Mouse (Mus musculus): ENCODE measurements around the gene Ptgr1. TPM values are rescaled to one million over a fixed set of nuclear protein-coding genes. Genes with fewer than 3 reads are reported as not detected.

The Ptgr1 gene
- polyA plus RNA-seq, 1 experiment from 2014 or later, result 14.1 TPM

- ATAC-seq, result no peak
- Histone ChIP-seq H3K4me1 (peaks cover 9% of the 10 kb centered on the region), H3K27me3 (replicated peaks) (peaks cover 43% of the 10 kb centered on the region), H3K4me2 (peak within 1 kb of the TSS; percentile 88), H3K4me3 (peak within 1 kb of the TSS; percentile 65), H3K27ac (no peak within 1 kb of the TSS), H3K9ac (peak within 1 kb of the TSS; percentile 52; the same call in 1 of the 2 replicates), H3K36me3 (no peaks in the 10 kb centered on the region), H3K9me3 (replicated peaks) (no peaks in the 10 kb centered on the region)
- WGBS (ENCODE audit: insufficient replicate concordance), result 1% methylated on average over 50 of the region's 50 CpGs
Observed at GRCm38 (mm10) chr4:58943420-58944205, 43.3 kb downstream of the Ptgr1 start, which contains the start of gene Zkscan16. Gene Zkscan16 (plus strand): TSS chr4:58943628.

- peaks cover 43% of the 10 kb centered on the region for H3K27me3 ChIP-seq (replicated peaks)
- H3K36me3 ChIP-seq, result no peaks in the 10 kb centered on the region
- H3K4me1 ChIP-seq, result peaks cover 9% of the 10 kb centered on the region
- peak overlapping the region; percentile 88 for H3K4me2 ChIP-seq
- H3K9me3 ChIP-seq (replicated peaks), result no peaks in the 10 kb centered on the region
- WGBS (ENCODE audit: insufficient replicate concordance), result 65% methylated on average over 4 of the region's 4 CpGs
- no peak for ATAC-seq
- H3K4me3 ChIP-seq, result peak overlapping the region; percentile 65
- H3K27ac ChIP-seq, result no peak overlapping the region
- peak overlapping the region; percentile 52; the same call in 1 of the 2 replicates for H3K9ac ChIP-seq
Observed at GRCm38 (mm10) chr4:58942942-58943341, 44.0 kb downstream of the Ptgr1 start.

GRCm38 (mm10) chr4:58941638-58942037 is 45.3 kb downstream of the Ptgr1 start:
- no peaks in the 10 kb centered on the region for H3K36me3 ChIP-seq
- H3K27ac ChIP-seq, result no peak overlapping the region
- H3K4me3 ChIP-seq, result no peak overlapping the region
- no peak overlapping the region for H3K4me2 ChIP-seq
- peaks cover 9% of the 10 kb centered on the region for H3K4me1 ChIP-seq
- ATAC-seq, result no peak
- no peaks in the 10 kb centered on the region for H3K9me3 ChIP-seq (replicated peaks)
- no peak overlapping the region for H3K9ac ChIP-seq
- H3K27me3 ChIP-seq (replicated peaks), result peaks cover 43% of the 10 kb centered on the region

- WGBS (ENCODE audit: insufficient replicate concordance), result 68% methylated on average over 3 of the region's 3 CpGs
- Histone ChIP-seq H3K9me3 (replicated peaks) (no peaks in the 10 kb centered on the region), H3K9ac (no peak overlapping the region), H3K27me3 (replicated peaks) (no peaks in the 10 kb centered on the region; the same call in 1 of the 2 replicates), H3K36me3 (no peaks in the 10 kb centered on the region), H3K4me3 (no peak overlapping the region), H3K4me1 (no peaks in the 10 kb centered on the region), H3K4me2 (no peak overlapping the region), H3K27ac (no peak overlapping the region)
- ATAC-seq, result no peak
Observed at GRCm38 (mm10) chr4:58935846-58936245, 51.1 kb downstream of the Ptgr1 start.

- no peak overlapping the region for H3K27ac ChIP-seq
- 35% methylated on average over 15 of the region's 15 CpGs for WGBS (ENCODE audit: insufficient replicate concordance)
- ATAC-seq, result peak; percentile 74
Observed at GRCm38 (mm10) chr4:58934746-58935476, 52.0 kb downstream of the Ptgr1 start.

GRCm38 (mm10) chr4:58934308-58934707 is 52.6 kb downstream of the Ptgr1 start:
- H3K4me3 ChIP-seq, result no peak overlapping the region
- H3K4me1 ChIP-seq, result no peaks in the 10 kb centered on the region
- no peaks in the 10 kb centered on the region; the same call in 1 of the 2 replicates for H3K27me3 ChIP-seq (replicated peaks)
- no peaks in the 10 kb centered on the region for H3K9me3 ChIP-seq (replicated peaks)
- no peak for ATAC-seq
- no peak overlapping the region for H3K9ac ChIP-seq
- H3K27ac ChIP-seq, result no peak overlapping the region
- H3K4me2 ChIP-seq, result no peak overlapping the region
- WGBS (ENCODE audit: insufficient replicate concordance), result 65% methylated on average over 4 of the region's 4 CpGs
- H3K36me3 ChIP-seq, result no peaks in the 10 kb centered on the region

More at GRCm38 (mm10) chr4:58934746-58935476, 52.0 kb downstream of the Ptgr1 start:
- no peaks in the 10 kb centered on the region for H3K36me3 ChIP-seq
- no peak overlapping the region for H3K9ac ChIP-seq
- no peaks in the 10 kb centered on the region for H3K4me1 ChIP-seq
- H3K27me3 ChIP-seq (replicated peaks), result no peaks in the 10 kb centered on the region; the same call in 1 of the 2 replicates
- no peak overlapping the region for H3K4me3 ChIP-seq
- peak overlapping the region; percentile 15; the same call in 1 of the 2 replicates for H3K4me2 ChIP-seq
- no peaks in the 10 kb centered on the region for H3K9me3 ChIP-seq (replicated peaks)

- H3K9me3 ChIP-seq (replicated peaks), result no peaks in the 10 kb centered on the region
- no peaks in the 10 kb centered on the region for H3K36me3 ChIP-seq
- H3K27me3 ChIP-seq (replicated peaks), result no peaks in the 10 kb centered on the region
- no peaks in the 10 kb centered on the region for H3K4me1 ChIP-seq
- no peak overlapping the region for H3K4me3 ChIP-seq
- WGBS (ENCODE audit: insufficient replicate concordance), result 67% methylated on average over 6 of the region's 6 CpGs
- H3K4me2 ChIP-seq, result no peak overlapping the region
- H3K27ac ChIP-seq, result no peak overlapping the region
- ATAC-seq, result no peak
- no peak overlapping the region for H3K9ac ChIP-seq
Observed at GRCm38 (mm10) chr4:58932541-58932940, 54.4 kb downstream of the Ptgr1 start.

GRCm38 (mm10) chr4:58927661-58928060 is 59.3 kb downstream of the Ptgr1 start:
- Histone ChIP-seq H3K36me3 (no peaks in the 10 kb centered on the region), H3K27ac (no peak overlapping the region), H3K9me3 (replicated peaks) (no peaks in the 10 kb centered on the region)

GRCm38 (mm10) chr4:58926120-58926519 is 60.8 kb downstream of the Ptgr1 start:
- Histone ChIP-seq H3K4me3 (no peak overlapping the region), H3K27me3 (replicated peaks) (peaks cover 13% of the 10 kb centered on the region; the same call in 1 of the 2 replicates), H3K4me2 (no peak overlapping the region), H3K27ac (no peak overlapping the region), H3K9ac (no peak overlapping the region), H3K36me3 (no peaks in the 10 kb centered on the region), H3K4me1 (no peaks in the 10 kb centered on the region), H3K9me3 (replicated peaks) (no peaks in the 10 kb centered on the region)
- no peak for ATAC-seq
- 17% methylated on average over 2 of the region's 2 CpGs for WGBS (ENCODE audit: insufficient replicate concordance)

More at GRCm38 (mm10) chr4:58927661-58928060, 59.3 kb downstream of the Ptgr1 start:
- 53% methylated on average over 3 of the region's 3 CpGs for WGBS (ENCODE audit: insufficient replicate concordance)
- Histone ChIP-seq H3K4me2 (no peak overlapping the region), H3K9ac (no peak overlapping the region), H3K27me3 (replicated peaks) (peaks cover 13% of the 10 kb centered on the region; the same call in 1 of the 2 replicates), H3K4me1 (no peaks in the 10 kb centered on the region), H3K4me3 (no peak overlapping the region)
- ATAC-seq, result no peak

- Histone ChIP-seq H3K9ac (no peak overlapping the region), H3K4me3 (no peak overlapping the region), H3K4me1 (no peaks in the 10 kb centered on the region), H3K36me3 (no peaks in the 10 kb centered on the region), H3K27ac (no peak overlapping the region), H3K4me2 (no peak overlapping the region), H3K9me3 (replicated peaks) (no peaks in the 10 kb centered on the region), H3K27me3 (replicated peaks) (peaks cover 13% of the 10 kb centered on the region; the same call in 1 of the 2 replicates)
- 21% methylated on average over 5 of the region's 5 CpGs for WGBS (ENCODE audit: insufficient replicate concordance)
- no peak for ATAC-seq
Observed at GRCm38 (mm10) chr4:58925664-58926063, 61.3 kb downstream of the Ptgr1 start.

GRCm38 (mm10) chr4:58923933-58924332 is 63.0 kb downstream of the Ptgr1 start:
- no peak overlapping the region for H3K9ac ChIP-seq
- H3K9me3 ChIP-seq (replicated peaks), result no peaks in the 10 kb centered on the region
- no peaks in the 10 kb centered on the region for H3K36me3 ChIP-seq
- H3K4me1 ChIP-seq, result no peaks in the 10 kb centered on the region
- no peak overlapping the region for H3K4me3 ChIP-seq
- H3K4me2 ChIP-seq, result no peak overlapping the region
- WGBS (ENCODE audit: insufficient replicate concordance), result 55% methylated on average over 2 of the region's 2 CpGs
- no peak for ATAC-seq
- no peak overlapping the region for H3K27ac ChIP-seq
- peaks cover 20% of the 10 kb centered on the region; the same call in 1 of the 2 replicates for H3K27me3 ChIP-seq (replicated peaks)
